Mouse (Mus musculus) C3H10T1/2 (cell line): ENCODE results near the gene Aym1. TPM values are rescaled to one million over a fixed set of nuclear protein-coding genes. Genes with fewer than 3 reads are reported as not detected.

Source experiments
- polyA plus RNA-seq, 2 experiments: library from polyadenylated mRNA; unstranded; fragments of >200 nt; fragmentation: generic; extraction: Trizol; gene quantifications; one replicate each; pipeline ENCODE4 v1.2.1; 2012; ENCODE audit warnings: missing spikeins in 2 of 2

Aym1 gene
- not detected for polyA plus RNA-seq

DNA sequence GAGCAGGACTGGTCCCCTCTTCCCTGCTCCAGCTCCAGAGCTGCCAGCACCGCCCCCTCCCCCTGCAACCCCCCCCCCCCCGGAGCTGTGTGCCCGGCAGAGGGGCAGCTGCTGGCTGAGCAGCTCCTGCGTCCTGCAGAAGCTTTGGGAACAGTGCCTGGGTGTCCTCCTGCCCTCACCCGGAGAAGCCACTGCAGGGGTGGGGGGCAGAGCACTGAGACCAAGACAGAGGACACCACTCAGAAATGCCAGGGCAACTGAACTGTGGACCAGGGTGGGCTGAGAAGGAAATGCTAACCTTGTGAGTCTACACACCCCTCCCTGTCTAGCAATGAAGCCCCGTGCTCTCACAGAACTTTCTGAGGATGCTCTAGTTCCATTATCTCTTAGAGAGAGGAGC lies at the start of gene Aym1:
Aym1 (plus strand) TSS at position 109 of the 400 bp plus-strand sequence.

DNA sequence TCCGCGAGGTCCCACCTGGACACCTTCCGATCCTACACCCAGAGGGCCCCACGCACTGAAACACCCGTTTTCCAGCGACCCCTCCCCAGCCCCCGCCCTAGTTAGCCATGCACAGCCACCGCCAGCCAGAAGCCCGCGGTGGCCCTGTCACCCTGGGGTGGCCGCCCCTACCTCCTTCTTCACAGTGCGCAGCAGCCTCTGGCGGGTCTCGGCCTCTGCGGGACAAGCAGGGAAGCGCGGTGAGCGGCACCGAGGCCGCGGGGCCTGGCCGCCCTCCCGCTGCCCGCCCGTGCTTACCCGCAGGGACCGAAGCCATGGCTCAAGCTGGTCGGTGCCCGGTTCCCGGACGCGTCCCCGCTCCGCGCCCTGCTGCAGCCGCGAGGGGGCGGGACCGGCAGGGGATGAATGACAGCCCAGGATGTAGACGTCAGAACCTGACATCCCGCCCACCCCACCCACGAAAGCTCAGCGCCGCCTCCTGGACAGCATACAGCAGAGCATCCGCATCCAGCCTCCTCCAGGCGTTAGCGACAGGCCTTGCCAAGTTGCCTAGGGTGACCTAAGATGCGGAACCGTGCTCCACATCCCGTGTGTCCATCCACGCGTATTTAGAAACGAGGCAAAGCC lies 46.6 kb upstream of the Aym1 start, which contains the start of gene Sgsm1:
Sgsm1 (minus strand) TSS at position 410 of the 627 bp plus-strand sequence.

Other genes starting within 250 kb of the Aym1 start
- under 1 TPM; 0.11 to 0.55 TPM for gene 2900026A02Rik, start 136.1 kb upstream of the Aym1 start, polyA plus RNA-seq
- gene Tmem211, start 130.4 kb upstream of the Aym1 start, polyA plus RNA-seq, result not detected
- gene Sgsm1, start 46.5 kb upstream of the Aym1 start, polyA plus RNA-seq, result under 1 TPM; 0.01 to 0.02 TPM
- under 1 TPM in 1 of 2 experiments, not detected in 1; 0.13 TPM for gene Wscd2, start 133.0 kb downstream of the Aym1 start, polyA plus RNA-seq